Mouse (Mus musculus) small intestine, adult 2 months (tissue): Measurements from ENCODE around the gene Nat8f4. TPM values are rescaled to one million over a fixed set of nuclear protein-coding genes. Genes with fewer than 3 reads are reported as not detected.
A peak's percentile ranks its signal among the peaks of the same experiment; 100 is the strongest.
"Not testable (repeated sequence)": the region's sequence is repeated elsewhere in the genome, so short reads cannot be mapped to it uniquely, and the experiment has no call there.

Source experiments
- H3K27ac ChIP-seq: fragments of 200-500 bp; 2 replicates; pipeline ENCODE4 v1.5.1; 2012; ENCODE audit warnings: low read depth, low read length, control low read depth, inconsistent platforms; ENCODE audit not compliant: insufficient read depth
- H3K27me3 ChIP-seq: fragments of 200-500 bp; 2 replicates; pipeline ENCODE4 v1.6.1; 2012; ENCODE audit warnings: mild to moderate bottlenecking, moderate library complexity, low read length, inconsistent platforms; ENCODE audit not compliant: control insufficient read depth, insufficient read depth
- H3K36me3 ChIP-seq: fragments of 200-500 bp; 2 replicates; pipeline ENCODE4 v1.6.1; 2012; ENCODE audit warnings: mild to moderate bottlenecking, low read length, control low read depth, inconsistent platforms; ENCODE audit not compliant: control insufficient read depth, insufficient read depth
- H3K4me1 ChIP-seq: fragments of 200-500 bp; 2 replicates; pipeline ENCODE4 v1.6.1; 2012; ENCODE audit warnings: low read length, inconsistent platforms, mixed read lengths; ENCODE audit not compliant: control insufficient read depth, insufficient read depth, insufficient read length
- H3K4me3 ChIP-seq: fragments of 200-500 bp; 2 replicates; pipeline ENCODE4 v1.5.1; 2012; ENCODE audit warnings: low read depth, mild to moderate bottlenecking, control low read depth, inconsistent platforms, low read length, moderate library complexity
- CTCF ChIP-seq: fragments of 200-500 bp; IDR thresholded peaks from 2 replicates; pipeline ENCODE4 v1.5.1; 2012; ENCODE audit warnings: low read depth, mild to moderate bottlenecking, control low read depth, inconsistent platforms, low read length, moderate library complexity, mixed read lengths; ENCODE audit not compliant: insufficient replicate concordance, insufficient read length; ENCODE audit errors: extremely low read depth
- POLR2A ChIP-seq: fragments of 200-500 bp; IDR thresholded peaks from 2 replicates; pipeline ENCODE4 v1.6.1; 2012; ENCODE audit warnings: low read depth, mild to moderate bottlenecking, control low read depth, inconsistent platforms, low read length, moderate library complexity
- WGBS: fragments of 180-500 bp; shearing (Covaris S2); methylation state at CpG from one replicate; pipeline ENCODE4 v1.1.7; 2018; 5-methylcytosine and 5-hydroxymethylcytosine counted together
- polyA plus RNA-seq: library from polyadenylated mRNA; depleted of rRNA; stranded (reverse); fragments of >200 nt; gene quantifications from 2 replicates; pipeline ENCODE4 v1.2.3, GENCODE M21; 2012

Gene Nat8f4
- polyA plus RNA-seq, 1 experiment = 32.6 TPM

GRCm38 (mm10) chr6:85929312-85929711 lies 24.6 kb upstream of the Nat8f4 start:
- WGBS = 30% methylated on average over 1 of the region's 1 CpGs
- Histone ChIP-seq H3K27me3 (no peaks in the 10 kb centered on the region), H3K27ac (peak overlapping the region; percentile 99), H3K4me1 (peaks cover 24% of the 10 kb centered on the region; the same call in 1 of the 2 replicates), H3K4me3 (no peak overlapping the region), H3K36me3 (peaks cover 48% of the 10 kb centered on the region)
- TF ChIP-seq POLR2A (no peak), CTCF (no peak)

GRCm38 (mm10) chr6:85927476-85928464 lies 23.1 kb upstream of the Nat8f4 start:
- Histone ChIP-seq H3K4me3 (no peak overlapping the region), H3K36me3 (peaks cover 59% of the 10 kb centered on the region), H3K4me1 (peaks cover 24% of the 10 kb centered on the region; the same call in 1 of the 2 replicates), H3K27ac (peak overlapping the region; percentile 85), H3K27me3 (no peaks in the 10 kb centered on the region)
- 56% methylated on average over 9 of the region's 9 CpGs for WGBS
- TF ChIP-seq CTCF (no peak), POLR2A (no peak)

- H3K4me3 ChIP-seq = no peak overlapping the region
- H3K36me3 ChIP-seq = peaks cover 67% of the 10 kb centered on the region
- H3K27ac ChIP-seq = peak overlapping the region; percentile 54; the same call in 1 of the 2 replicates
- WGBS = 50% methylated on average over 1 of the region's 1 CpGs
- no peaks in the 10 kb centered on the region for H3K27me3 ChIP-seq
- peaks cover 24% of the 10 kb centered on the region; the same call in 1 of the 2 replicates for H3K4me1 ChIP-seq
- TF ChIP-seq POLR2A = no peak
- no peak for TF ChIP-seq CTCF
Observed at GRCm38 (mm10) chr6:85926709-85927108, 22.0 kb upstream of the Nat8f4 start.

DNA sequence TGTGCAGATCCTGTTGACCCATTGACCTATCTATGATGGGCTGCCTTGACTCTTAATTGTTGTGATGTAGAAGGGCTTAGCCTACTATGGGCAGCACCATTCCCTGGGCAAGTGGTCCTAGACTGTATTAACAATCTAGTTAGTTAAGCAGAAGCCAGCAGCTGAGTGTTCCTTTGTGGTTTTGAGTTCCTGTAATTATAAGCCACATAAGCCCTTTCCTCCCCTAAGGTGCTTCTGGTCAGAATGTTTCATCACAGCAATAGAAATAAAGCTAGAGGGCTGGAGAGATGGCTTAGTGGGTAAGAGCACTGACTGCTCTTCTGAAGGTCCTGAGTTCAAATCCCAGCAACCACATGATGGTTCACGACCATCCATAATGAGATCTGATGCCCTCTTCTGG lies 19.0 kb upstream of the Nat8f4 start:
- Histone ChIP-seq H3K27me3 (no peaks in the 10 kb centered on the region), H3K4me3 (no peak overlapping the region), H3K36me3 (peaks cover 62% of the 10 kb centered on the region), H3K4me1 (peaks cover 10% of the 10 kb centered on the region; the same call in 1 of the 2 replicates), H3K27ac (no peak overlapping the region)
- 98% methylated on average over 1 of the region's 1 CpGs for WGBS
- TF ChIP-seq POLR2A (no peak), CTCF (no peak)

DNA sequence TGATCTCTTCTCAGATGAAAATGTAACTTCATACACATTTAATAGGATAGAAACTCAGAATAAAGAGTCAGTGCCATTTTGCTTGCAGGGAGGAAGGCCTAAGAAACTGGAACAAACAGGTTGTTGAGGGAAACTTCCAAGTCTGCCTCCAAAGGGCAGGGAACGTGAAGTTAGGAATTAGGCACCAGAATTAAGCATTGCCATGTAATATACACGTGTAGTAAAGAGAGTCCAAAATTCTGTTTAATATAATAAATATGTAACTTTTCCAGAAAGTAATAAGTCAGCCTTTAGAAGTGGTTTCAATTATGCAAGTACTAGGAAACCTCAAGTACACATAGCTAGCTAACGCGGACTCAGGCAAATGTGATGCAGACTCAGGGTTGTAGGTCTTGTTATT lies 14.7 kb upstream of the Nat8f4 start:
- peaks cover 2% of the 10 kb centered on the region; the same call in 1 of the 2 replicates for H3K4me1 ChIP-seq
- H3K36me3 ChIP-seq = peaks cover 33% of the 10 kb centered on the region
- H3K4me3 ChIP-seq = no peak overlapping the region
- no peaks in the 10 kb centered on the region for H3K27me3 ChIP-seq
- no peak overlapping the region for H3K27ac ChIP-seq
- TF ChIP-seq CTCF = no peak
- no peak for TF ChIP-seq POLR2A
- 88% methylated on average over 4 of the region's 4 CpGs for WGBS

- WGBS = 90% methylated on average over 3 of the region's 3 CpGs
- not testable (repeated sequence) for H3K27ac ChIP-seq, H3K4me3 ChIP-seq, H3K27me3 ChIP-seq, H3K4me1 ChIP-seq
- H3K36me3 ChIP-seq = peaks cover 25% of the 10 kb centered on the region
Observed at GRCm38 (mm10) chr6:85918341-85918740, 13.7 kb upstream of the Nat8f4 start.

DNA sequence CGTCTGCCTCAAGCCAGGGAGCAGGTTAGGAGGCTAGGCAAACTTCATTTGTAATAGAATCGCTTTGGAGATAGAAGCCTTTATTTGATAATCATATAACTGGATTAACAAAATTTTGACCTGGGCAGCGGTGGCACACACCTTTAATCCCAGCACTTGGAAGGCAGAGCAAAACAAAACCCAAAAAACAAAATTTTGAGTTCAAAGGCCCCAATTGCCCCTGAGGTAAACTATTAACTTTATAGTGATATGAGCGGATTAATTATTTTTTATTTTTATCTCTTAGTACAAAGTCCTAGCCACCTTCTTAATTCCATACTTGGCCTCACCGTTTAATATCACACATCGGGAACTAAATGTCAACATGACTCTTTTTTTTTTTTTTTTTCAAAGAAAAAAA lies 11.9 kb upstream of the Nat8f4 start:
- H3K36me3 ChIP-seq = peaks cover 12% of the 10 kb centered on the region
- peaks cover 6% of the 10 kb centered on the region; the same call in 1 of the 2 replicates for H3K4me1 ChIP-seq
- WGBS = 30% methylated on average over 6 of the region's 6 CpGs
- no peaks in the 10 kb centered on the region for H3K27me3 ChIP-seq
- peak overlapping the region; percentile 78; the same call in 1 of the 2 replicates for H3K4me3 ChIP-seq
- peak overlapping the region; percentile 97 for H3K27ac ChIP-seq
- TF ChIP-seq CTCF = no peak
- no peak for TF ChIP-seq POLR2A
